Mouse (Mus musculus): ENCODE data around the gene Kbtbd4.

Kbtbd4 gene

DNA sequence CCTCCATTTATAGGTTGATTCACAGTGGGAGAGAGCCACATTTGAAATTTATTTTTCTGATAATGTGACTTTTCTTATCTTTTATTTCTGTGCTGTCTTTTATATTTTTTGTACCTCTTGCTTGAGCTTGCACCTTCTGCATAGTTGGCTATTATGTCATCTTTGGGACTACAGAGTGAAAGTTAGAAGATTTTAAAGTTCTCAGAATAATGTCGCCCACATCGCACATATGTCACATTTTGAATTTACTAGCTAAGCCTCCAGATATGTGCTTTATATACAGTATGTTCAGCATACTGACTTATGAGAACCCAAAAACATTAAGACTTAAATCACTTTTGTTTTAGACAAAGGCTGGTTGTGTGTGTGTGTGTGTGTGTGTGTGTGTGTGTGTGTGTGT is 55.5 kb downstream of the Kbtbd4 start:
- DNase-seq, result no peak

Measured in cerebellum, postnatal 14 days (tissue).